Mouse (Mus musculus): ENCODE data around the gene Ncor1.

GRCm38 (mm10) chr11:62465849-62466248 lies 7.5 kb upstream of the Ncor1 start:
- TF ChIP-seq POLR2A (IDR thresholded peaks at IDR 0.05; ENCODE audit: borderline replicate concordance, low read depth, low read length) (no peak), CTCF (IDR thresholded peaks at IDR 0.05; ENCODE audit: low read depth, low read length) (no peak)
